Mouse (Mus musculus) adrenal gland, postnatal 0 days (tissue): ENCODE data around the gene Gad1. TPM values are rescaled to one million over a fixed set of nuclear protein-coding genes. Genes with fewer than 3 reads are reported as not detected.

Experiments
- polyA plus RNA-seq: library from polyadenylated mRNA; unstranded; fragments of >200 nt; fragmentation: Nextera tagmentation; extraction: Ambion mirVana; gene quantifications from 2 replicates; pipeline ENCODE4 v1.2.1, GENCODE M21; 2015

Gad1 gene
- polyA plus RNA-seq: 0.06 and 0.11 TPM in 2 replicates

GRCm38 (mm10) chr2:70552772-70553171 lies at the start of gene Gad1:
Gene Gad1 (plus strand): TSS chr2:70553072.

GRCm38 (mm10) chr2:70508496-70508895 lies 44.4 kb upstream of the Gad1 start, which contains the start of gene Erich2:
Gene Erich2 (plus strand): TSS chr2:70508819.

Other genes starting within 250 kb of the Gad1 start
- gene Sp5, start 78.1 kb upstream of the Gad1 start, polyA plus RNA-seq: 2.9 and 4.7 TPM in 2 replicates
- 1.2 and 1.7 TPM in 2 replicates for gene Erich2, start 44.3 kb upstream of the Gad1 start, polyA plus RNA-seq
- 88.5 and 116 TPM in 2 replicates for gene Gorasp2, start 108.5 kb downstream of the Gad1 start, polyA plus RNA-seq
- gene Gm26558, start 109.0 kb downstream of the Gad1 start, polyA plus RNA-seq: 2.5 and 3.0 TPM in 2 replicates